Mouse (Mus musculus) forebrain, embryonic 16.5 days (tissue): Measurements from ENCODE around the gene Rbfox2. TPM values are rescaled to one million over a fixed set of nuclear protein-coding genes. Genes with fewer than 3 reads are reported as not detected.

Experiments
- ATAC-seq: fragments of 200-750 bp; cut with Nextera tagmentation; 2 replicates; pipeline ENCODE4 v1.8.0; 2017; ENCODE audit warnings: mild to moderate bottlenecking, moderate library complexity
- H3K27ac ChIP-seq: fragments of 300-500 bp; sonication (generic); 2 replicates; pipeline ENCODE4 v1.5.1; 2014; ENCODE audit warnings: low read length, control low read depth
- H3K27me3 ChIP-seq: fragments of 300-500 bp; sonication (generic); replicated peaks from 2 replicates; pipeline ENCODE4 v1.6.1; 2014; ENCODE audit warnings: low read length; ENCODE audit not compliant: control insufficient read depth, insufficient read depth
- H3K36me3 ChIP-seq: fragments of 300-500 bp; sonication (generic); 2 replicates; pipeline ENCODE4 v1.6.1; 2014; ENCODE audit not compliant: control insufficient read depth, insufficient read depth
- H3K4me1 ChIP-seq: fragments of 300-500 bp; sonication (generic); replicated peaks from 2 replicates; pipeline ENCODE4 v1.6.1; 2014; ENCODE audit warnings: low read length; ENCODE audit not compliant: control insufficient read depth, insufficient read depth
- H3K4me2 ChIP-seq: fragments of 300-500 bp; sonication (generic); 2 replicates; pipeline ENCODE4 v1.6.1; 2014; ENCODE audit warnings: mild to moderate bottlenecking, low read length, control low read depth
- H3K4me3 ChIP-seq: fragments of 300-500 bp; sonication (generic); replicated peaks from 2 replicates; pipeline ENCODE4 v1.5.1; 2014; ENCODE audit warnings: mild to moderate bottlenecking, low read length, control low read depth
- H3K9ac ChIP-seq: fragments of 300-500 bp; sonication (generic); replicated peaks from 2 replicates; pipeline ENCODE4 v1.6.1; 2014; ENCODE audit warnings: low read depth, low read length, control low read depth
- H3K9me3 ChIP-seq: fragments of 300-500 bp; sonication (generic); 2 replicates; pipeline ENCODE4 v1.6.1; 2016; ENCODE audit warnings: low read length; ENCODE audit not compliant: control insufficient read depth
- WGBS: fragments of 180-500 bp; shearing (Covaris S2); extraction: QIAGEN DNeasy Blood & Tissue Kit; methylation state at CpG from one replicate; pipeline ENCODE4 v1.1.7; 2014; 5-methylcytosine and 5-hydroxymethylcytosine counted together
- polyA plus RNA-seq: library from polyadenylated mRNA; unstranded; fragments of >200 nt; fragmentation: Nextera tagmentation; extraction: Ambion mirVana; gene quantifications from 2 replicates; pipeline ENCODE4 v1.2.1, GENCODE M21; 2015

Rbfox2 gene
- polyA plus RNA-seq, 1 experiment from 2014 or later = 212 TPM

DNA sequence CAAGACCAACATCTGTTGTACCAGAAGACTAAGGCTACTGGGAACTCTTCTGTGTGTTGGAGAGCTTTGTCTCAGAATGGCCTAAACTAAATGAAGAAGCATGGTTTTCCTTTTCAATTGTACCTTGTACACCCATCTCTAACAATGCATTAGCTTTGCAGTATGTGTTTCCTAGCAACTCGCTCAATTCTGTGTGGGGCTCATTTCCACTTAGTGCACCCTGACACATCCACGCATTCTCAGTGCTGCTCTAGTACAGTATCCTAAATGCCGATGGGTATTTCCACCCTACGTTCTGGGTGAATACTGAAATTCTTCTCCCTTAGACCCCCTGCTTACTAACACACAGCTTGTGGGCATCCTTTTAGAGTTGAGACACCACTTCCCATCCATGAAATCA lies 71.3 kb downstream of the Rbfox2 start:
- no peak overlapping the region for H3K9ac ChIP-seq
- H3K27ac ChIP-seq = no peak overlapping the region
- H3K4me3 ChIP-seq = no peak overlapping the region
- no peak overlapping the region for H3K4me2 ChIP-seq
- H3K9me3 ChIP-seq = no peaks in the 10 kb centered on the region
- H3K27me3 ChIP-seq = no peaks in the 10 kb centered on the region
- H3K36me3 ChIP-seq = no peaks in the 10 kb centered on the region
- WGBS = 76% methylated on average over 4 of the region's 4 CpGs
- peaks cover 9% of the 10 kb centered on the region for H3K4me1 ChIP-seq
- no peak for ATAC-seq

DNA sequence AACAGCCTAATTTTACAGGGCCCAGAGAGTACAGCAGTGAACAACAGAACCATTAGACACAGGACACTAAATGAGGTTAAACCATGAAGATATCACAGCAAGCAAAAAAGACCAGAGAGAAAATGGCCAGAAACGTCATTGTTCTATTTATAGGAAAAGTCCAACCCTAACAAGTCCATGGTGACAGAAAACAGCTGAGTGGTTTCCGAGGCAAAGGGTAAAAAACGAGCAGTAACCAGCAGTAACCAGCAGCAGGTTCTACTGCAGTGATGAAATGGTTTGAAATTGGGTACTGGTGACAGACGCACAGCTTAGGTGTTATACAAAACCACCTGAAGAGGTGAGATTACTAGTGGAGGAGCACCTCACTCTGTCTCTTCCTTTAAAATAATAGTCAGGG lies 72.5 kb downstream of the Rbfox2 start:
- H3K4me3 ChIP-seq = no peak overlapping the region
- H3K27me3 ChIP-seq = no peaks in the 10 kb centered on the region
- H3K9ac ChIP-seq = no peak overlapping the region
- no peak overlapping the region for H3K27ac ChIP-seq
- WGBS = 68% methylated on average over 4 of the region's 4 CpGs
- 0 out of 2 replicates have a peak, but pooled peaks cover 3% of the 10 kb centered on the region for H3K4me1 ChIP-seq
- no peaks in the 10 kb centered on the region for H3K9me3 ChIP-seq
- no peak for ATAC-seq
- no peak overlapping the region for H3K4me2 ChIP-seq
- no peaks in the 10 kb centered on the region for H3K36me3 ChIP-seq

DNA sequence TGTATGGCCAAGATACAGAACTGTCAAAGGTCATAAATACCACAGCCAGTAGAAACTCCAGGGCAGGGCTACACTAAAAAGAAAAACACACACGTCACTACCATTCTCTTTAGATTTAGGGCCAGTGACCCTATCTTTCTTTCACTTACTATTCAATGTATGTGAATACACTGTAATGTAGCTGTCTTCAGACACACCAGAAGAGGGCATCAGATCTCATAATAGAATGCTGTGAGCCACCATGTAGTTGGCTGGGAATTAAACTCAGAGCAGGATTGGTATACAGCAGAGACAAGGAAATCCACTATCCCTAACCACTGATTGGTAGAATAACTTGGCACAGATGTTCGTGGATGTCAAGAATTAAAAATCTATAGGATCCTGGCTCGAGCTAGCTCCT lies 76.7 kb downstream of the Rbfox2 start:
- Histone ChIP-seq H3K36me3 (no peaks in the 10 kb centered on the region), H3K27me3 (no peaks in the 10 kb centered on the region), H3K4me1 (0 out of 2 replicates have a peak, but pooled peaks cover 3% of the 10 kb centered on the region), H3K4me3 (no peak overlapping the region), H3K9ac (no peak overlapping the region), H3K4me2 (no peak overlapping the region), H3K9me3 (no peaks in the 10 kb centered on the region), H3K27ac (no peak overlapping the region)
- 82% methylated on average over 3 of the region's 3 CpGs for WGBS
- ATAC-seq = no peak

DNA sequence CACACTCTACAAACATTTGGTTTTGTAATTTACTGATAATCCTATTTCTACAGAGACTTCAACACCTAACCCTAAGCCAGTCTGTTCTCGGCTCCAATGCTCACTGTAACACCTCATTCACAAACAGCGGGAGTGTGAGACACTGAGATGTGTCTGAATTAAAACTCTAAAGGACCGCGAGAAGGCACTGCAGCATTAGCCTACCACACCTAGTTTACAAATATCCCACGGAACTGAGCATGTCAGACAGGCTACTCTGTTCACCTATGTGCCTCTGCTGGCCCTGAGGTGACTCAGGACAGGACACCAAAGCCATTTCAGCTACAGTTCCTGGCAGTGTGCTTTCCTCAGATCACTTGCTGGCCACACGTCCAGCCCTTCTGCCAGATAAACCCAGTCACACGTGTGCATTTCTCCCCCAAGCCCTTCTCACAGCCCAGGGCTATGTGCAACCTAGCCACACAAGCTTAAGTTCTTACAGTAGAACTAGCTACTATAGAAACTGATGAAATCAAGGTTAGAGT lies 79.9 kb downstream of the Rbfox2 start:
- Histone ChIP-seq H3K36me3 (no peaks in the 10 kb centered on the region), H3K4me2 (no peak overlapping the region), H3K4me3 (no peak overlapping the region), H3K4me1 (no peaks in the 10 kb centered on the region), H3K27me3 (no peaks in the 10 kb centered on the region), H3K9ac (no peak overlapping the region), H3K27ac (no peak overlapping the region), H3K9me3 (no peaks in the 10 kb centered on the region)
- WGBS = 51% methylated on average over 7 of the region's 7 CpGs
- ATAC-seq = peak; percentile 33; the same call in 1 of the 2 replicates

DNA sequence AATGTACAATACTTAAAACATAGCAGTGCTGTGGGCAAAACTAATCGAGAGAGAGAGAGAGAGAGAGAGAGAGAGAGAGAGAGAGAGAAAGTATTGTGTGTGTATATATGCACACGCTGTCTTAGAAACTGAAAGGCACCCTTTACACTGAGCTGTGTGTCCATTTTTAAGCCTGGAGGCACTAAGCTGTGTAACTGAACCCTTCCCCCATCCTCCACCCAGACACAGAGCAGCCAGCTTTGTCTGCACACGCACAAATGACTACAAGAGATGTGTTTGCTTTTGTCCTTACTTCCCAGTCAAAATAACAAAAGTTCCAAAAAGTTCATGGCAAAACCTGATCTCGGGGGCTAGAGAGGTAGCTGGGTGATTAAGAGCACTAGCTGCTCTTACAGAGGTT lies 80.9 kb downstream of the Rbfox2 start:
- Histone ChIP-seq H3K4me1 (no peaks in the 10 kb centered on the region), H3K9ac (no peak overlapping the region), H3K36me3 (no peaks in the 10 kb centered on the region), H3K27me3 (no peaks in the 10 kb centered on the region), H3K9me3 (no peaks in the 10 kb centered on the region), H3K4me3 (no peak overlapping the region), H3K27ac (no peak overlapping the region), H3K4me2 (no peak overlapping the region)
- 39% methylated on average over 4 of the region's 4 CpGs for WGBS
- ATAC-seq = no peak

DNA sequence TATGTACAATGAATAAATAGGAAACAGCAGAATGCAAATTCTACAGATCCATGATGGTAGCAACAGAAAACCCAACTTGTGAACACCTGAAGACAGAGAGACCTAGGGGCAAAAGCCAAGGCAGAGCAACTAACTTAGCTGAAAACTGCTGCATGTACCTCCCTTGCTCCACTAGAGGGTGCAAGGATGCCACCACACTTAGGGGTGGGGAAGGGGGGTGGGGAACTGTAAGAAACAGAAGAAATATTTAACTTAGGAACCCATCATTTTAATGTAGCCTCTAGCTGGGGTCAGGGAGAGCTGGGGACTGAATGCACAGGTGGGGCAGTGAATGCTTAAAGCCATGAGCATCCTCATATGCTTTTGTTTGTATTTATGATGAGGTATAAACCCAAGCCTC lies 81.5 kb downstream of the Rbfox2 start:
- no peak overlapping the region for H3K4me3 ChIP-seq
- no peaks in the 10 kb centered on the region for H3K4me1 ChIP-seq
- H3K27ac ChIP-seq = no peak overlapping the region
- ATAC-seq = peak; percentile 47; the same call in 1 of the 2 replicates
- H3K36me3 ChIP-seq = no peaks in the 10 kb centered on the region
- no peaks in the 10 kb centered on the region for H3K27me3 ChIP-seq
- H3K9me3 ChIP-seq = no peaks in the 10 kb centered on the region
- no peak overlapping the region for H3K4me2 ChIP-seq
- no peak overlapping the region for H3K9ac ChIP-seq

DNA sequence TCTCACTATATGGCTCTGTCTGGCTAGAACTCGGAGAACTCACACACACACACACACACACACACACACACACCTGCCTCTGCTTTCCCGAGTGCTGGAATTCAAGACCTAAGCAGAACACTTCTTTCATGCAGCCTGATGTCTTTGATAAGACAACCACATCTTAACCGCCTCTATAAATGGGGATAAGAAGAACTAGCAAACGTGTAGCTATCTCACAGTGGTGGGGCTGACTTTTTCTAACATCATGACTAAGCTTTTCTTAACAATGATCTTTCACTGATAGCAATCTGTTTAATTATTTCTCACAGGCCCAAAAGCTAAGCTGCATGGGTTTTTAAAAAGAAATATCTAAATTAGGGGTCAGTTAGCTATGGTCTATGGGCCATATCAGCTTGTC lies 86.0 kb downstream of the Rbfox2 start:
- Histone ChIP-seq H3K27ac (no peak overlapping the region), H3K36me3 (no peaks in the 10 kb centered on the region), H3K9me3 (no peaks in the 10 kb centered on the region), H3K4me1 (no peaks in the 10 kb centered on the region), H3K9ac (no peak overlapping the region), H3K27me3 (no peaks in the 10 kb centered on the region), H3K4me2 (no peak overlapping the region), H3K4me3 (no peak overlapping the region)
- 82% methylated on average over 4 of the region's 4 CpGs for WGBS
- ATAC-seq = no peak

DNA sequence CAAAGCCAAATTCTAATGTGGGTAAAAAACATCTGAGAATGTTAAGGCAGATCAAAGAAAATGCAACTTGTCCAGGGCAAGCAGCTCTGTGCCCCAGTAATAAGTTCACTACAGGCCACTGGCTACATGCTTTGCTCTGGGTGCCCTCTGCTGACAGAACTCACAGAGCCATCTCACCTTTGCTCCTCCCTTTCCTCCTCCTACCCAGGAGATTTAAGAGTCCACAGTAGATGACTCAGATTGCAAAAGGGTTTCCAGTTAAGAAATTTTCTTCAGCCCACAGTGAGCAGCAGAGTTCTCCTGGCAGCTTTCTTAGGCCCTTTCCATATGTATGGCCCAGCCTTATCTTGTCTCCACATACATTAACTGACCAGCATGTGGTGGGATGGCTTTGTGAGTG lies 86.7 kb downstream of the Rbfox2 start:
- H3K9me3 ChIP-seq = no peaks in the 10 kb centered on the region
- no peak overlapping the region for H3K4me3 ChIP-seq
- no peak overlapping the region for H3K27ac ChIP-seq
- no peak for ATAC-seq
- no peak overlapping the region for H3K9ac ChIP-seq
- H3K36me3 ChIP-seq = no peaks in the 10 kb centered on the region
- no peaks in the 10 kb centered on the region for H3K4me1 ChIP-seq
- H3K27me3 ChIP-seq = no peaks in the 10 kb centered on the region
- H3K4me2 ChIP-seq = no peak overlapping the region

DNA sequence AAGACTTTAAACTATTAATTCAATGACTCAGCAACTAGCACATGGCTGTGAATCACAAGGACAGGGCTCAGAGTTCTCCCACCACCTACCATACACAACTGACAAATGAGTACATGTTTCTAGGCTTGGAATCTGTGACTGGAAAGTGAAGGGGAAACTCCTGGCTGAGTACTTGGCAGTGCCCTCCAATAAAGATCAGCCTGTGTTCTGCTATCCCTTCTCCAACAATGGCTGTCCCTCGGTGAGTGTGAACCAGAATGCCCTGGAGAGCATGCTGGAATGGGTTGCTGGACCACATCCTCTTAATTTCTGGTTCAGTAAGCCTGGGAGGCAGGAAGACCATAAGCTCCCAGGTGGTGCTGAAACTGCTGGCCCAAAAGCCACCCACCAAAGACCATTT lies 87.2 kb downstream of the Rbfox2 start:
- Histone ChIP-seq H3K4me2 (no peak overlapping the region), H3K27ac (no peak overlapping the region), H3K4me3 (no peak overlapping the region), H3K27me3 (no peaks in the 10 kb centered on the region), H3K4me1 (no peaks in the 10 kb centered on the region), H3K36me3 (no peaks in the 10 kb centered on the region), H3K9me3 (no peaks in the 10 kb centered on the region), H3K9ac (no peak overlapping the region)
- 55% methylated on average over 1 of the region's 1 CpGs for WGBS
- no peak for ATAC-seq

DNA sequence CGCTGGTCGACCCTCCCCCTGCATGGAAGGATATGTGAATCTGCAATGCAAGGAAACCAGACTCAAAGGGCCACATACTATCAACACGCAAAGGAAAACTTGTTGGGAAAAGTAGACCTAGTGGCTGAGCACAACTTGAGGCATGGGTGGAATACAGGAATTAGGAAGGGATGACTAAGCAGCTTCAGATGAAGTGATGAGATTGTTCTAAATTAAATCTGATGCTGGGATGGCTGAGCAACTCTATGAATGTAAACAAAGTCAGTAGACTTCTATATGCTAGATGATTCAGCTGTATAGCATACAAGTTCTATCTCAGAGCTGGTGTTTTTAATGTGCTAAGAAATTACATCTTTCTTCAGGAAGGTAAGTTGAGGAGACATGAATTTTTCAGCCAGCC lies 88.8 kb downstream of the Rbfox2 start:
- ATAC-seq = no peak
- WGBS = 95% methylated on average over 3 of the region's 3 CpGs
- no peak overlapping the region for H3K27ac ChIP-seq
- H3K4me3 ChIP-seq = no peak overlapping the region
- 0 out of 2 replicates have a peak, but pooled peaks cover 3% of the 10 kb centered on the region for H3K4me1 ChIP-seq
- H3K9me3 ChIP-seq = no peaks in the 10 kb centered on the region
- H3K4me2 ChIP-seq = no peak overlapping the region
- H3K36me3 ChIP-seq = no peaks in the 10 kb centered on the region
- no peak overlapping the region for H3K9ac ChIP-seq
- H3K27me3 ChIP-seq = no peaks in the 10 kb centered on the region
